Mouse (Mus musculus) ZHBTc4 (cell line): ENCODE measurements around the gene Ube2q1.

Experiments
- DNase-seq: peaks from one replicate; pipeline ENCODE4 v3.0.0-alpha.2; 2011; ENCODE audit warnings: low read depth, low spot score

Gene Ube2q1

DNA sequence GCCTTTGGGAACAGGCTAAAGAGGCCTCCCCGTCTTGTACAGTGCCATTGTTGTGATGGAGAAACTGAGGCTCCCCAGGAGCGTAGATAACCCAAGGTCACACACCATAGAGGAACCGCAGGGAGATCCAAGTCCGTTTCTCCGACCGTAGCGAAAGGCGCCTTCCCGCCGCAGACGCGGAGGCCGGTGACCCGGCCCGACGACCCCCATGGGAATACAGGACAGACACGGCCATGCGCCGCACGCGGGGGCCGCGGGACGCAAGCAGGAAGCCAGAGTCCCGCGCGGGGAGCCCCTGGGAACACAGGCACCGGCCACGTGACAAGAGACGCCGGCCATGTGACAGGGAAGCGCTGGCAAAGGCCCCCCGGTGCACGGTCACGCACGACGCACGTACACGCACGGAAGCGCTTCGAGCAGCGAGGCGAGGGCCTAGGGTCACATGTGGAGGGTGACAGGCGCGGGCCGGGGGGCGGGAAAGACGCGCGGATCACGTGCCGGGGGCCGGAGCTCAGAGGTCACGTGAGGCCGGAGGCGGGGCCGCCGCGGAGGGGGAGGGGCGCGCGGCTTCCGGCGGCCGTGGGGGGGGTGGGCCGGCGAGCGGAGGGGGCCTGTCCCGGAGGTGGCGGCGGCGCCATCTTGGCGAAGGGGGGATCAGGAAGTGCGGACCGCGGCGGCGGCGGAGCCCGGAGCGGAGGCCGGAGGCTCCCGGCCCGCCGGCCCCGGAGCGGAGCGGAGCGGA, at the start of gene Ube2q1:
Ube2q1 (plus strand) TSS at position 649 of the 742 bp plus-strand sequence.
- peak; percentile 95 for DNase-seq

DNA sequence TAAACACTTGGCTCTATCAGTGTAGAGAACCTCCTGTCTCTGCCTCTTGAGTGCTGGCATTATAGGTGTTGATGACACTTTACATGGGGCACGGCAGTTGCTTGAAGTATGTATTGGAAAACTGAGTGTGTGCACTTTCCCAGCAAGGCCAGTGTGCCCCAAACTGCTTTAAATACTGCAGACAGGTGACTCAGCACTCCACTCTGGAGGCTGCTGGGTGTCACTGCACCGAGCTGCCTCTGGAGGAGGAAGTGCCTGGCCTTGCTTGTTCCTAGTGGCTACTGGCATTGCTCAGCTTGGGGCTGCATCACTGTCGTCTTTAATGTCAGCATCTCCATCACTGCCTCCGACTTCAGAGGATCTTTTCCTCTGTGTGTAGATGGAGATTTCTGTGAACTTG, 46.4 kb upstream of the Ube2q1 start:
- peak; percentile 76 for DNase-seq

DNA sequence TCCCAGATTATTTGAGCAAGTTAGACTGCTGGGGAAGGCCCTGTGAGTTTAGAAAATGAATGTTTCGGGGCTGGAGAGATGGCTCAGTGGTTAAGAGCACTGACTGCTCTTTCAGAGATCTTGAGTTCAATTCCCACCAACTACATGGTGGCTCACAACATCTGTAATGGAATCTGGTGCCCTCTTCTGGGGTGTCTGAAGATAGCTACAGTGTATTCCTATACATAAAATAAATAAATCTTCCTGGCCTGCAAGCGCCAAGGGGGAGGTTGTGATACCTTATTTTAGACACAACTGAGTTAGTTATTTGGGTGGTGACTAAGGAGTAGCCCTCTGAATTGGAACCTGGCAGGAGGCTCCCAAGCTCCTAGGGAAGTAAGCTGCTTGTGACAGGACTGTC, 44.6 kb upstream of the Ube2q1 start:
- no peak for DNase-seq

DNA sequence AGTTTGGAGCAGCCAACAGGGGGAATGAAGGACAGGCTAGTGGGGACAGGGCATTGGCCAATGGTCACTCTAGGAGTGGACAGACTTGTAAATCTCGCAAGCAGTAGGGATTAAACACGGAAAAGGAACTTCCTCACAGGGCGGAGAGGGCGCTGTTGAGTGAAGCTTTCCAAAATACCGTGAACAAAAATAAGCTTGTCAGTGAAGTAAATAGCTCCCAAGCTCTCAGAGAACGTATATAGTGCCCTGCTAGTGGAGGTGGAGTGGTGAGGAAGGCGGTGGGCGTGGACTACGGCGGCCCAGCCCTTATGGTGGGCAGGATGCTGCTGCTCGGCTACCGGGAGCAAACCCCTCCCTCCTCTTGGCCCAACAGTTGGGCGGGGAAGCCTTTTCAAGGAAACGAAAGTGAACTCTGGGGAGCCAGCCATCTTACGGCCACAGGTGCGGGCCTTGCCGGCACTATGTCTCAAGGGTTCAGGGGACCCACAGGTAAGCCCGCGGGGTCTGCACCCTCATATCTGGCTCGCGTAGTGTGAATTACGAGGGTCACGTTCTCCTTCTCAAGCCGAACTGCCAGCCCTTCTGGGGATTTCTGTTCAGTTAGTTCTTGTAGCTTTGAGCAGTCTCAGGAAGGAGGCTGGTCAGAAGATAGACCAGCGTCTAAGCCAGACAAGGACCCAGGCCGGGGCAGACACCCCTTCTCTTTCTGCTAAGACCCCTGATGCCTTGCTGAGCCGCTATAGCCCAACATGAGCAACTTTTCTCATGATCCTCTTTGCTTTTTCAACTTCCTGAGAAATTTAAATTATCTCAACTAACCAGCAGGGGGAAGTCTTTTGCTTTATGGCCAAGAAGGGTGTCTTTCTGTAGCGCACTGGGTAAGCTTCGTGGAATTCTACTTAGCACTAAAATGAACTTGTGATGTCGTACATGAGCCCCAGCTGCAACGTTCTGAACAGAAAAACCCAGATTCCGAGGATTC, 42.8 kb upstream of the Ube2q1 start:
- DNase-seq = peak; percentile 95

DNA sequence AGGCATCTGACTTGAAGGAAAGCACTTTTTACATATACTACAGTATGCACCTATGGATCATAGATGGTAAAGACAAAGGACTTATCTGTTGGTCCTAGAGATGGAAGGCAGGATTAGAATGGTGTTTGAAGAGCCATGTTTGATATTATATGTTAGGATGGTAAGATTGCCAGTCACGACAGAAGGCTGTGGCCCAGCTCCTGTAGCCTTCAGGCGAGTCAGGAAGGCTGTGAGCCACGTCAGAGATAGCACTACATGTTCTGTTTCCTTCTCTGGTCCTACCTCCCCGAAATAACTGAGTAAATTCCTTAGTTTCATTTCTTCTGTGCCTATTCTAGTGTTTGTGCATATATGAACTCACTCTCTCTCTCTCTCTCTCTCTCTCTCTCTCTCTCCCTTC, 41.3 kb upstream of the Ube2q1 start:
- no peak for DNase-seq

DNA sequence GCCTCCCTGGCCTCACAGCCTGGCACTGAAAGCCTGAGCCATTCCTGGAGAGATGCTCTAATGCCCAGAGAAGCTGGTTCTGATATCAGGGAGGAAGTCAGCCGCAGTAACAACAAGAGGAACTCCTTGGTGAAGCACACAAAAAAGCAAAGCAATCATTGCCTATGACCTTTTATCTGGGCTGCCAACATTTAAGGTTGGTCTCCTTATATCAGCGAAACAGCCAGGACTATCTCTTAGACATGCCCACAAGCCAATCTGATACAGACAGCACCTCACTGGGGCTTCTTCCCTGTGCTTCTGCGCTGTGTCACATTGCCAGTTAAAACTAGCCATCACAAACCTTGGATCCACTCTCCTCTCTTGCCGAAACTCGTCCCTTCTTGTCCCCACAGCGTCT, 34.9 kb upstream of the Ube2q1 start:
- no peak for DNase-seq

DNA sequence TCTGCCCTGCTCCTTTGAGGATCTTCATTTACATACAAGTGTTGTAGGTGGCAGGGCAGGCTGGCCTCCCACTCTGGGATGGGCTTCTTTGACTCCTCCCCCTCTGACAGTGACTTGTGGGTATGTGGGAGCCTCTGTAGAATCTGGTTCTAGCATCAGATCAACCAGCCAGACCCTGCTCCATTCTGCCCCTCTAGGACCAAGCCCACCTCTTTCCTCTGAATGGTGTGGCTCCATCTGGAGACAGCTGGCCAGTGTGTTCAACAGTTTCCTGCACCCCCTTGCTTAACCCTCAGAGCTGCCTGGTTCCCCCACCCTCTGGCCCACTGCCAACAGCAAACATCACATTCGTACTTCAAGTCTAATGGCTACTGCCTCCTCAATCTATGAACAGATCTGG, 21.1 kb upstream of the Ube2q1 start:
- peak; percentile 58 for DNase-seq

DNA sequence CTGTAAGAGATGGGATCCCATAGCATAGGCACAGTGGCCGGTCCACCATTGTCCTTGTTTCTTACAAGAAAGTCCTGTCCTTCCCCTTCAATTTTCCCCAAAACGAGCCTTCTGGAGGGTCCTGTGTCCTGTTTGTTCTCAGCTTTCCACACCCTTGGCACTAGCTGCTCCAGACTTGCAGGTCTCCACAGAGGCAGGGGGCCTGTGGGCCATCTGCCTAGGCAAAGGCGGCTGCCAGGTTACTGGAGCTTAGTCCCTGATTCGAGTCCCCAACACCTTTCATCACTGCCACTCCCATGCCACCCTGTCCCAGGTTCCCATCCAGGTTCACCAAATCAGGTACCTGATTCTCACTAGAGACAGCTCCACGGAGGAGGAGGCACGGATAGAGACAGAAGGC, 18.1 kb upstream of the Ube2q1 start:
- DNase-seq = no peak

DNA sequence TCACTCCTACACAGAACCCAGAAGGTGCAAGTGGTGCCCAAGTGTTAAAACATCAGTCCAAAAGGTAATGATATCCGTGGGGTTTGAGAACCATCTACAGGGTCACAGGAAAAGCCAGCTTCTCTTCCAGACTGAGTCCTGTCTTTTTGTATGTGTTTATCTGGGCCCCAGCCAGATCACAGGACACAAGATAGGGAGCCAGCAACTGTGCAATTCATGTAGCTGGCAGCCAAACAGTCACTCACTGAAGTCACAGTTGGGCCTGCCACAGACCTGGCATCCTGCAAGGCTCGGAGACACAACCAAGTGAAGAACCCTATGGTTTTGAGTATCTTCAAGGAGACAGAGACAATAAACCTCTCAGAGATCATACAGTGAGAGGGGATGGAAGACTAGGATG, 15.6 kb upstream of the Ube2q1 start:
- no peak for DNase-seq

DNA sequence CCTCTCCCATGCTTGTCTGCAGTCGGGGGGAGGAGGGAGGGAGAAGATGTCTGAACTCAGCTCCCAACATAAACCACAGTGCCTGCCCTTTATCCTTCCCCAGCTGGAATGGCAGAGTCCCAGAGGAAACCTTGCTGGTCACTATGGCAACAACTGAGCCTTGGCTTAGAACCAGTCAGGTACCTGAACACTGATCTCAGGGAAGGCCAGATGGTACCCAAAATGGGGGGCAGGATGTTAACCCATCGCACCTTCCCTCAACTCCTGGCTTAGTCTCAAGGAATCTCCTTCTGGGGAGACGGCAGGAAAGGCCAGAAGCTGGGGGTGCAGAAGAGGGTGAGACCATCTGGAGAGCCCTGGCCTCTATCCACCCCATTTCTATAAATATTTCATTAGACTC, 13.6 kb upstream of the Ube2q1 start:
- DNase-seq = no peak

DNA sequence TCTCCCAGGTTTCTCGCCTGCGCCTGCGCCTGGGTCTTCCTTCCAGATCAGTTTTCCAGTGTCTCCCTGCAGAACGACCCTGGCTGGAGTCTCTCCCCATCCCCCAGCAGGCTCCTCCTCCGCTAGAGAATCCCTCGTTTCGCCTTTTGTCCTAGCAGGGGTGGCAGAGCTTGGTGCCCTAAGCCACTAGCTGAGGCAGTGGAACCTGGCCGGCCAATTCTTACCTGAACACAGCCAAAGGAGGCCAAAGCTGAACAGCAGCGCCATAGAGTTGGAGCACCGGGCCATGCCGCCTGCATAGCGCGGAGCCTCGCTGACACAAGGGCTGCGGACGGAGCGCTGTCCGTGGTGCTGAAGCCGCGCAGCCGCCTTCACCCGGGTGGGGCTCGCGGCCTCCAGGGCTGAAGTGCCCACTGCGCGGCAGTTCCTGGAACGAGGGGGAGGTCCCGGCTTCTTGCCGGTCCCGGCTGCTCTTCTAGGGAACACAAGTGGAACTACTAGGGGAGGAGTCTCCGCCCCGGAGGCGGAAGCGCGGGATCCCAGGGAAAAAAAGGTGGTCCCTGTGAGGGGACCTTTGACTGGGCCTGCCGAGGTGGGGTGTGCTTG, 9.2 kb upstream of the Ube2q1 start, which contains the start of gene Chrnb2:
Chrnb2 (minus strand) TSS at position 514 of the 606 bp plus-strand sequence.
- DNase-seq = peak; percentile 94

DNA sequence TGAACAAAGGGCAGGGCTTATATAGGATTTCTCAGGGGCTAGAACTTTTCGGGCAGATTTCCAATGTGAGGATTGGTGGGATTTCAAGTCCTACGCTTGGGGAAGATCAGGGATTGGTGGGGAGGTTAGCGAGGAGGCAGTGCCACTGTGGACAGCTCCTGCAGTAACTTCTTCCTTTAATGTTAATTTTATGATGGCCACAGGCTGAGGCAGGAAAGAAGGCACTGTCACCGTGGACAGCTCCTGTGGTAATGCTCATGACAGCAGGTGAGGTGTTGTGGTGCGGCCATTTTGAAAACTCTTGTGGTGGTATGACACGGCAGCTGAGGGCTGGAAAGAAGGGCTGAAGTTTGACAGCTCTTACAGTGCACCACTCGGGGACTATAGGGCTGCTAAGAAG, 3.8 kb upstream of the Ube2q1 start:
- DNase-seq = peak; percentile 60

DNA sequence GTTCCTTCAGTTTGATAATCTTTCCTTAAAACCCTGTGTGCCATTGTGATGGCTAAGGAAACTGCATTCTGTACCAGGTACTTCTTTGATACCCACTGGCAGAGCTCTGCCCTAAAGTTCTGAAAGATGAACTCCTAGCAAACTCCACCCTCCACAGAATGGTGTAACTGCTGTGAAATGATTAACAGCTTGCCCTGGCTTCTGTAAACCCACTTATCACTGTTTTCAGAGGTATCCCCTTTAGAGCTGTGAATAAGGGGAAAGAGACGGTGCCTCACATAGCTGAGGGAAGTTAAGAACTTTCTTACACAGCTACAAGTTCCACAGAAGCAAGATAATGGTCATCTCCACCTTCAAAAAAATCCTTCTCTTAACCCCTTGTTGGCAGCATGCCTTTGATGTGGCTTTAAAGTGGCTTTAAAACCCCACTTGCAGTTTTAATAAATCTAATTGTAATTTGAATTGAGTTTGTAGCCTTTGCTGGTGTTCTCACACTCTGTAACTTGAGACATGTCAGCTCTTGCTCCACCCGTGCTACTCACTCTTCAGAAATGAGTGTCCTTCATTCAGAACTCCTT, 2.9 kb upstream of the Ube2q1 start:
- DNase-seq = no peak

DNA sequence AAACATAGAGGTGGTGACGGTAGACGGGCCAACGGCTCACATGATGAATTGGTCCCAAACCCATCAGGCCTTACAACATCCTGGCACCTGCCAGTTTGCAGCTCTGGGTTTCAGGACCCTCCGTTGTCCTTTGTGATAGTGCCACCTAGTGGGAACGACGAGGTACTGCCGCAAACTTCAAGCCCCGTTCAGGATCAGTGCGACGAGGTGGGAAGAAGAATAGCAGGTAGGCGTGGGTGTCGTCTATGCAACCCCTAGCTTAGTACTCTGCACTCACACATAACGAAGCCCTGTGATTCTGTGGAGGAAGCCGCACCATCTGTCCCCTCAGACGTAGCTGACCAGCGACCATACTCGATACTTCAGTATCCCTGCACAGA, 838 bp upstream of the Ube2q1 start:
- DNase-seq = peak; percentile 96

DNA sequence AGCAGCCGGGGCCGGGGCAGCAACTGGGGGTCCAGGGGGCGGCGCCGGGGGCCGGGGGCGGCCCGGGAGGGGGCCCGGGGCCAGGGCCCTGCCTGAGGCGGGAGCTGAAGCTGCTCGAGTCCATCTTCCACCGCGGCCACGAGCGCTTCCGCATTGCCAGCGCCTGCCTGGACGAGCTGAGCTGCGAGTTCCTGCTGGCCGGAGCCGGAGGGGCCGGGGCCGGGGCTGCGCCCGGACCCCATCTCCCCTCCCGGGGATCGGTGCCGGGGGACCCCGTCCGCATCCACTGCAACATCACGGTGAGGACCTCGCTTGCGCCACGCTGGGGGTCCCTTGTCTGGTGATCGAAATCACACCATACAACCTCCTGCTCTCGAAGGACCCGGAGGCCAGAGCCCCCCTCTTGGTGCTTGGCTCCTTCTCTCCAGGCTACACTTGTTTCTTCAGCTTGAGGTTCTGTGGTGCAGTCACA, 360 bp downstream of the Ube2q1 start:
- no peak for DNase-seq

DNA sequence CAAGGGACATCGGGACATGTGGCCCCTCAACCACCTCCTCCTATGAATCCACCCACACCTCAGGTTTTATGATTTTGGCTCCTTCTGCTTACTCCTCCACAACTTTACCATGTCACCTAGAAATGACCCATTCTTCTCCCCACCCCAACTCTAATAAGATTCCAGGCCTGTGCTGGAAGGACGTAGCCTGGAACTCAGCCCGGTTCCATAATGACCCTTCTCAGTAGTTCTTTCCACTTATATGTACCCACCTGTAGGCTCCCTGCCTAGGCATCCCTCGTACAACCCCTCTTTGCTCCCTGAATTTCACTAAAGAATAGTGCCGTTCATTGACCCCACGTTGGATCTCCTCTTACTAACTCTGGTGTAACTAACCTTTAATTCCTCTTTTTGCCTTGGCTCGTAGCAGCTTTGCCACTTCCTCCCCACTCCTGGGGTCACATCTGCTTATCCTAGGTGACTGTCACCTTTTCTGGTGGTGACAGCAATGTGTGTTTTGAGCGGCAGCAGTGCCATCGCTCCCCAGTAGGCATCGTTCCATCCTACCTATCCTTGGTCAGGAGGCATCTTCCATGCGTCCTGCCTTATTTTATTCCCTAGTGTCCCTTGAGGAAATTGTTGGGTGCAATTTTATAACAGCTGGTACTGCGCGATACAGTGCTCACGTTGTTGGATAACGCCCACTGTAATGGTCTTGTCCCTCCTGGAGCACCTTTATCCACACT, 982 bp downstream of the Ube2q1 start:
- no peak for DNase-seq

DNA sequence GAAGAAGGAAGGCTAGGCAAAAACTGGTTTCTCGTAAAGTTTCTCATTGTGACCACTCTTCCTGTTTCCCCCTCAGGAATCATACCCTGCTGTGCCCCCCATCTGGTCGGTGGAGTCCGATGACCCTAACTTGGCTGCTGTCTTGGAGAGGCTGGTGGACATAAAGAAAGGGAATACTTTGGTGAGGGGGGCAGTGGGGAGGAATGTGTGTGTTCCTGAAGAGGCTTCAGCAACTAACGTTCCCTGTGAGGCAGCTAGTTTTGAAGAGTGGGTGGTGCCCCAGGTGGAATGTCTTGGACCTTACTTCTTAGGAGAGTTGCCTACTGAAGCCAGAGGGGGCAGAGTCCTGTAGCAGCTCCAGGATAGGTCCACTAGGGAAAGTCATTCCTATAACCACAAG, 2.6 kb downstream of the Ube2q1 start:
- no peak for DNase-seq

DNA sequence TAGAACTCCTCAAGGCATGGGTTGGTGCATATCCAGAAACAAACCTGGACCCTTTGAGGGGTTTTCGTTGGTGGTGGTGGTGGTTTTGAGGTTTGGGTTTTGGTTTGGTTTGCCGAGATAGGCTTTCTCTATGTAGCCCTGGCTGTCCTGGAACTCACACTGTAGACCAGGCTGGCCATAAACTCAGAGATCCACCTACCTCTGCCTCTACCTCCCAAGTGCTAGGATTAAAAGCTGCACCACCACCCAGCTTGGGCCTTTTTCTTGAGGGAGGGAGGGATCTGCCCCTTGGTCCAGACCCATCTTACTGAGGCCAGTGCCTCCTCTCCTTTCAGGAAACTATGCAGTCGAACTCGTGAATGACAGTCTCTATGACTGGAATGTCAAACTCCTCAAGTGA, 6.7 kb downstream of the Ube2q1 start:
- DNase-seq = no peak

DNA sequence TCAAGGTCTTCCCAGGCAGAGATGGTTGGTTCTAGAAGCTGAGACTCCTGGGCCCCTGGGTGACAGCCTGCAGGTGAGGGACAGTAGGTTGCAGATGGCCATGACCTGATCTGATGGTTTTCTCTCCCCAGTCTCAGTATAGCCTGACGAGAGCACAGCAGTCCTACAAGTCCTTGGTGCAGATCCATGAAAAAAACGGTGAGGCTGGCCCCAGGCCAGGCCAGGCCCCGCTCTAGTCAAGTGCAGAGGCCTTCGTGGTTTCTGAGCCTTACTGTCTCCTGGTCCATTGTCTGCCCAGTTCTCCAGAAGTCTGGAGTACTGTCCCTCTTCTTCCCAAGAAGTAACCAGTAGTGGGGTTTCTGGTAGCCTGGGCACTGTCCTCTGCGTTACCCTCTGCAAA, 8.2 kb downstream of the Ube2q1 start:
- DNase-seq = no peak

DNA sequence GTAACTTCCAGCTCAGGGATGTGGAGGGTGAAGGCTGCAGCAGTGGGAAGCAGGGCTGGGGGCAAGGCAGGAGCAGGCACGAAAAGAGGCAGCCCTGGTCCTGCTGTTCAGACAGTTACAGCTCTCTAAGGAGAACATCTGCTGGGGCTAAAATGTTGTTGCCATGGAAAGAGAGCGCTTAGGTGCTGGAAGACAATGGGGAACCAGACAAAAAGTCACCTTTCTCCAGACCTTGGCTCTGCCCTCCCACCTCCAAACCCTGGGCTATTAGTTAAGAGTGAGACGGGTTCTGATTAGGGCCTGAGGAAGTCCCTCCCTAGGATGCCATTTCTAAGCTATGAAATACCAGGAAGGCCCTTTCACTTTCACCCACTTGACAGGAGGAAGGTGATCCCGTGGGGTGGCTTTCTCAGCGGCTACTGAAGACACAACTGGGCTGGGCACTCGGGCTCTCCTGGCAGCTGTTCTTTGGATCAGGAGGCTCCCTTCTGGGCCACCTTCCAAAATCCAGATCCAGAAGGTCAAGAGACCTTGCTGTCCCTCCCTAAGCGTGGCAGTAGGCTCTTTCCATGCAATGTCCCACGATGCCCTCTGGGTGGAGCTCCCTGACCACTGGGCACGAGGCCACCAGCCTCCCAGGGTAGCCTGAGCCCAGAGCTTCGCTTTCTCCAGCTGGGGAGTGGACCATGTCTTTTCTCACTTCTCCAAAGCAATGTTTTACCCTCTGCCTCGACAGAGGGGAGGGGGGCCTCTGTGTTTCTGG, 11.8 kb downstream of the Ube2q1 start:
- peak; percentile 70 for DNase-seq
